Mouse (Mus musculus) heart, postnatal 4 days (tissue): ENCODE results near the gene Mrps18c. TPM values are rescaled to one million over a fixed set of nuclear protein-coding genes. Genes with fewer than 3 reads are reported as not detected.

ENCODE experiments used
- DNase-seq: peaks from one replicate; pipeline ENCODE4 v3.0.0; 2021
- total RNA-seq, 2 experiments: library from RNA; stranded (reverse); gene quantifications; 2 replicates each; pipeline ENCODE4 v1.2.3; 2021

Gene Mrps18c
- total RNA-seq, 2 experiments from 2014 or later = 83.1 to 91.2 TPM

DNA sequence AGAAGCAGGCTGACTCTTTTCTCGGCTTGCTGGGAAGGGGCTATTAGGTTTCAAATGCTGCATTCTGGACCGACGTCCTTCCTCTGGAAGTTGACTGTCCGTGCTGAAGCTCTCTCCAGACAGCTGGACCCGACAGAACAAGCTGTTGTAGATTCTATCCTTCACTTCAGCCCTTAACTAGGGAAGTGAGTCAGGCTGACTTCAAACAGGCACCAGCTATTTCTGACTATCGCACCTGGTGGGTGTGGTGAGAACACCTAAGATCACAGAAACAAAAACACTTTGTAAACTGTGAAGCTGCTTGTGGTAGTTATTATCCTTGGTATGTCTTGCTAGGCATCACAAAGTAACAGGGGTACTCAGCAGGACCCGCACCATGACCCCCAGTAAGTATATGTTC is 28.1 kb downstream of the Mrps18c start:
- DNase-seq = no peak

DNA sequence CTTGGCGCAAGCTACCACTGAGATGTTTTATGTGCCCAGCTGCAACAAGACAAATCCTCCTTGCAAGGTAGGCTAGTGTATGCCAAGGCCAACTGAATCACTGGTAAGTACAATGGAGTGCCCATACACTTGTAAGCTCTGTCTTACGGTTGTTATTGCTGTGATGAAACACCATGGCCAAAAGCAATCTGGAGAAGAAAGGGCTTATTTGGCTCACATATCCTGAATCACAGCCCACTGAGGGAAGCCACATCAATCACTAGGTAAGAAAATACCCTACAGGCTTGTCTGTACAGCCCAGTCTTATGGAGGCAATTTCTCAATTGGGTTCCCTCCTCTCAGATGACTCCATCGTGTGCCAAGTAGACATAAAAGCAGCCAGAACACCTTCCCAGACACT is 30.3 kb downstream of the Mrps18c start:
- no peak for DNase-seq

DNA sequence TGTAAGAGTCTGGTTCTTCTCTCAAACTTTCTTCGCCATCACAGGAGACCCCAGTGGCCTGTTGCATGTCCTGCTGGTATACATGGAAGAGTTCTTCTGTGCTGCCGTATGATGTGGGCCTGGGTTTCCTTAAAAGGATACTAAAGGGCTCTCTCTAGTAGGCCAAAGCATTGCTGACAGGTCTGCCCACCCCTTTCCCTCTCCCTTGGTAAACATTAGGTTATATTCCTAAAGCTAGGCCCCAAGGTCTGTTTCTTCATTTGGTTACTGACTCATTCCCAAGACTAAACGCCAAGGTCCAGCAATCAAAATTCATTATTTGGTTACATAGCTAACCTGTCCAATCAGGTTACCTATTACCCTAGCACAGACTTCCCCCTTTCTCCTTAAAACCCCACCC is 34.3 kb downstream of the Mrps18c start:
- no peak for DNase-seq

DNA sequence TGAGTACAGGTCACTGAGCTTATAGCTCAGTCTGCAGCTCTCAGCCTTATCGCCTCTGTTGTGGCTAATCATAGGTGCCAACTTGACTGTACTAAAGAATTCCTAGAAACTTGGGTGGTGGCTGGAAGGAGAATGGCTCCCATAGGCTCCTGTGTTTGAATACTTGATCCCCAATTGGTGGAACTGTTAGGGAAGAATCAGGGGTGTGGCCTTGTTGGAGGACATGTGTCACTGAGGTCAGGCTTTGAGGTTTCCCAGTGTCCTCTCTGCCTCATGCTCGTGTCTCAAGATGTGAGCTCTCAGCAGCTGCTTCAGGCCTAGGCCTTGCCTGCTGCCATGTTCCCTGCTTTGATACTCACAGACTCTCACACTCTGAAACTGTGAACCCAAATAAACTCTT is 35.4 kb downstream of the Mrps18c start:
- no peak for DNase-seq

DNA sequence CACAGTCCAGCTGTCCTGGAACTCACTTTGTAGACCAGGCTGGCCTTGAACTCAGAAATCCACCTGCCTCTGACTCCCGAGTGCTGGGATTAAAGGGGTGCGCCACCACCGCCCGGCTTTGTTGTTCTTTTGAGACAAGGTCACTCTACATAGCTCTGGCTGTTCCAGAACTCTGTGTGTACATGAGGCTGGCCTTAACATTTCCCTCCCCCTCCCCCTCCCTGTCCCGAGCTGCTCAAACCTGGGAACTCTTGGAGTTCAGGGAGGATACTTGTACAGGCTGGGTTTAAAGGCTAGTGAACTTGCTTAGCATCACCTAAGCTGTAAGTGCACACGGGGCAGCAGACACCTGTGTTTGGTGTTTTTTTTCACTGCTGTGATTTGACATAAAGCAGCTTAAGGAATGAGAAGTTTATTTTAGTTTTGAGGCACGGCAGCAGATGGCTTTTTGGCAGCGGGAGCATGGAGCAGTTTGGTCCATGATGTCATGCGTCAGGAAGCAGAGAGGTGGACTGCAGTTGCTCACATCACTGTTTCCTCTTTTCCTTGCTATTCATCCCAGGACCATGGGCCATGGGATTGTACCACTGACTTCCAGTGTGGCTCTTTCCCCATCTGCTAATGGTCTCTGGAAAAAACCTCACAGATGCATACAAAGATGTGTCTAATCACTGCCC is 37.6 kb downstream of the Mrps18c start:
- DNase-seq = peak; percentile 51

DNA sequence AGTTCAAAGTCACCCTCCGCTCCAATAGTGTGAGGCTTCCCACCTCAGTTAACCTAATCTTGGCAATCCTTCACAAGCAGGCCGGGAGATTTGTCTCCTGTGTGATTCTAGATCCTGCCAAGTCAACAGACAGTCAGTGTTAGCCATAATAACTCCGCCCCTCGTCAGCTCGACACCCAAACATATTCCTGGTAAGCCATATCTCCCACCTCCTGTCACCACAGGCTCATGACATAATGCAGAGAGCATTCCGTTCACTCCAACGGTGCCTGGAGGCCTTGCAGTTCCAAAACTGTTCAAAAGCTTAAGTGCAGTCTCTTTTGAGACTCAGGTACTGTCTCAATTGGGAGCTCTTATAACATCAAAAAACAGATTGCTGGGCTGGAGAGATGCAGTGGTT is 39.5 kb downstream of the Mrps18c start:
- DNase-seq = peak; percentile 75

DNA sequence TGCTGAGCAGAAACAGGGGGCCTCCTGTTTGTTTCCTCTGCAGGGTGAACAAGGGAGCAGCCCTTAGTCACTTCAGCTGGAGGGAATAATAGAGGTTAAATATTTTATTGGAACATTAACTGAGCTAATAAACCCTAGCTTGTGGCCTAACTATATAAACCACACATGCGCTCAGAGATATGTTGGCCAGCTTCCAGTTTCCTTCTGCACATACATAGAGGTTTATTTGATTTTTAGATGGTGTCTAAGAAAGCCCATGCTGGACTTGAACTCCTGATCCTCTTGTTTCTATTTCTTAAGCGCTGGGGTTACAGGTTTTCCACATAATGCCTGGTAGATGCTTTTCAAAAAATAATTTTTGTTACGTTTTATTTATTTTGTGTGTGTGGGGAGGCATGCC is 46.1 kb downstream of the Mrps18c start:
- DNase-seq = no peak

DNA sequence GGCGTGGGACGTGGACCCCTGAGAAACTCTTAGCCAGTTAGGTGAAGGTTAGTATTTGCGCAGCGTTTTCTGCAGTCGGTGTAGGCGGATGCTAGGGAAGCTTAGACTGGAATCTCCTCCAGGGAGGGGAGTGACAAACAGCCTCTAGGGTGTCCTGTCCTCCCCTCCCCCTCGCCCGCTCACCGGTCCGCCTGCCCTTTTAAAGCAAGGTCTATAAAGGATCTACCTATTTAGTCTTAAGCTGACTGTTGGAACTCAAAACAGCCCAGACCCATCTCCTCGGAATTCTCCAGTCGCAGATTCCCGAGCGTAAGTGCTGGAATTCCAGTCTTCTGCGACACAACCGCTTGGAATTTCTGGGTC is 47.0 kb downstream of the Mrps18c start, which contains the start of gene Gpat3:
Gpat3 (plus strand) TSS at position 229 of the 363 bp plus-strand sequence.
- DNase-seq = peak; percentile 63

DNA sequence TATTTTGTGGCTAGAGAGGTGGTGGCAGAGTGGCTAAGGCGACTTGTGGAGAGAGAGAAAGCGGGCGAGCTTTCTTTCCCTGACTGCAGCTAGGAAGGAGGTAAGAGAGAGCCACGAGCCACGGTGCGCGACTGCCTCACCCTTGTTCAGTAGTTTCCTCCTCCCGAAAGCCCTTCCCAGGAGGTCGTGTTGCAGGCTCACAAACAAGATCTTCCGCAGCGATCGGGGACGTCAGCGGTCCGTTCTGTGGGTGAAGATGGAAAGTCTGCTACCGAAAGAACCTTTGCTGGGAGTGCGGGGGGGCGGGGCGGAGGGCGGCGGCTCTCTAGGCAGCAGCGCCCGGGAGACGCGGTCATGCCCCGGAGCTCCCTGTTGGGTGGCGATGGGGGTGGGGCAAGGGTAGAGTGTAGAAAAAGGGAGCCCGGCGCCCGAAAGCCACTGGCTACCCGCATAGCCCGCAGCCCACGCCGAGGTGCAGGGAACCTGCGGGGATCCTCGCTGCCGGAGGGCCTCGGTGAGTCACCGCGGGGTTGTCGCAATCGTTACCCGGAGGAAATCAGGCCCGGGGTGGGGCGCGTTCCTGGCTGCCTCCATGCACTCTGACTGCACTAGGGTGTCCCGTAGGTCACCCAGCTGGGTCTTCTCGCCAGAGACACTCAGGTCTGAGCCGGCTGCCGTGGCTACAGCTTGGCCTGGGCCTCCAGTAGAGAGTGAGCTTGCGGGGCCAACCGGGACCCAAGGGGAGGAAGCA is 47.6 kb downstream of the Mrps18c start:
- DNase-seq = peak; percentile 80

DNA sequence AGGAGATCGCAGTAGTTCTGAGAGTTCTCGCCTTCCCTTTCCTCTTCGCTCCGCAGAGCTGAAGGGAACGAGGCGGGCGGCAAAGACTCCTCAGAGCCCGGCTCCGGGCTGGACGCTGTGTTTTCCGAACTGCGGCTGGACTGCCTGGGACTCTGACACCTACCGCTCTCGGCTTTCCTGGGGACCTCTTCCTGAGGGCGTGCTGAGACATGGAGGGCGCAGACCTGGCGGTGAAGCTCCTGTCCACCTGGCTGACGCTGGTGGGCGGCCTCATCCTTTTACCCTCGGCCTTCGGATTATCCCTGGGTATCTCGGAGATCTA is 48.1 kb downstream of the Mrps18c start:
- DNase-seq = no peak

DNA sequence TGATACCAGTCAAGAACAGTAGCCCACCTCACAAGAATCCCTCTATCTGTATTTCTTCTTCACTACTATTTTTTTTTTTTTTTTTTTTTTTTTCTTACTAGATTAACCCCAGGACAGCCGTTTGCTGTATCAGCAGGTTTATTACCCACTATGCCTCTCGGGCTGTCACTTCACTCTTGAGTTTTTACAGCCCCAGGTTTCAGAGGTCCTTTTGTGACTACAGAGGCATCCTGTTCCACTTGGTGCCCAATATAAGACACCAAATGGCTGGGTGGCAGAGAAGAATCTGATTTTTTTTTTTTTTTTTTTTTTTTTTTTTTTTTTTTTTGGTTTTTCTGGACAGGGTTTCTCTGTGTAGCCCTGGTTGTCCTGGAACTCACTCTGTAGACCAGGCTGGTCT is 48.7 kb downstream of the Mrps18c start:
- no peak for DNase-seq

DNA sequence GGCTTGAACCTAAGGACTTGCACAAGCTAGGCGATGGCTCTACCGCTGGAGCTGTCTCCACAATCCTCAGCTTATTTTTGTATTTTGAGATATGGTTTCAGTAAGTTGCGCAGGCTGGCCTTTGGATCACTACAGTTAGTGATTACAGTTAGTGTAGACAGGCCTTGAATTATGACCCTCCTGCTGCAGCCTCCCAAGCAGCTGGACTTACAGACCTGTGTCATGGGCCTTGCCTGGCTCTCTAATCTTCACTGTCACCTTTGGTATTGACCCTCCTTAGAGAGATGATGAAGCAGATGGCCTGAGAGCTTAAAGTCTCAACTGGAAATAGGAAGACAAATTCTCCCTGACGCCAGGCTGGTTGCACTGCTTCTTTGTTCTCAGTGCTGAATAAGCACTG is 55.5 kb downstream of the Mrps18c start:
- no peak for DNase-seq

Other genes starting within 250 kb of the Mrps18c start
- 1 to 10 TPM; 2.8 to 3.0 TPM for gene Plac8, start 226.4 kb upstream of the Mrps18c start, total RNA-seq
- gene Coq2, start 123.5 kb upstream of the Mrps18c start, total RNA-seq = 10 to 100 TPM; 62.4 to 63.6 TPM
- under 1 TPM; 0.69 to 0.70 TPM for gene Hpse, start 78.9 kb upstream of the Mrps18c start, total RNA-seq
- 1 to 10 TPM; 6.8 to 8.1 TPM for gene Helq, start within 50 bp of the Mrps18c start, total RNA-seq
- 10 to 100 TPM; 17.5 to 22.1 TPM for gene Abraxas1, start 22.3 kb downstream of the Mrps18c start, total RNA-seq
- gene Gpat3, start 47.1 kb downstream of the Mrps18c start, total RNA-seq = 10 to 100 TPM; 36.5 to 37.9 TPM